ENCODE assay signal across 9 mouse cellular contexts in genomic region chr4:62286992-62287900, GRCm38 (mm10). TPM values are rescaled to one million over a fixed set of nuclear protein-coding genes. Genes with fewer than 3 reads are reported as not detected.
DNase-seq lines count a peak whose midpoint lies in the region; ATAC-seq and TF ChIP-seq lines count a peak whose summit lies in the region.
"Had no signal": no experiment of that assay in that cellular context is flagged by ENCODE, and none has a peak within 500 bp of the region (broad histone marks: within the 10 kb centered on the region; RNA-seq: fewer than 3 reads in every experiment).

No protein-coding gene starts in this region.

- no peaks in the 10 kb centered on the region for H3K9me3 ChIP-seq in MEL (replicated peaks; ENCODE audit: insufficient read depth, low read length)
- H3K9me3 ChIP-seq in forebrain, postnatal 0 days (ENCODE audit: low read length) = no peaks in the 10 kb centered on the region
- H3K9me3 ChIP-seq in intestine, postnatal 0 days (ENCODE audit: control insufficient read depth) = no peaks in the 10 kb centered on the region
- no peaks in the 10 kb centered on the region for H3K9me3 ChIP-seq in lung, embryonic 15.5 days
- H3K9me3 ChIP-seq: G1E had no signal

- ATAC-seq in forebrain, postnatal 0 days = no peak; the same call in 1 of the 2 replicates
- ATAC-seq in intestine, postnatal 0 days = no peak
- no peak for ATAC-seq in lung, embryonic 15.5 days (ENCODE audit: borderline replicate concordance, extremely low read depth, low FRiP score, low TSS enrichment)

- H3K4me3 ChIP-seq in cerebellum, adult 2 months (replicated peaks; ENCODE audit: insufficient read depth, low read depth, low read length) = peak overlapping the region; percentile 89
- no peak overlapping the region for H3K4me3 ChIP-seq in MEL (ENCODE audit: control insufficient read depth in 1 of 2, insufficient read depth in 1 of 2, low read depth in 2 of 2, low read length in 2 of 2)
- peak overlapping the region; percentile 93 for H3K4me3 ChIP-seq in forebrain, postnatal 0 days (ENCODE audit: low read depth, low read length)
- H3K4me3 ChIP-seq in intestine, postnatal 0 days (ENCODE audit: low read depth, low read length) = peak overlapping the region; percentile 79
- peak overlapping the region; percentile 83 for H3K4me3 ChIP-seq in lung, embryonic 15.5 days
- peak overlapping the region; percentile 25; the same call in 1 of the 2 replicates for H3K4me3 ChIP-seq in olfactory bulb, adult 2 months (ENCODE audit: insufficient read depth, low read depth, low read length)

- no peaks in the 10 kb centered on the region for H3K27me3 ChIP-seq in cerebellum, adult 2 months (ENCODE audit: control insufficient read depth, insufficient read depth, low read length)
- H3K27me3 ChIP-seq in MEL (ENCODE audit: control insufficient read depth in 1 of 2, insufficient read depth in 2 of 2, low read length in 2 of 2) = no peaks in the 10 kb centered on the region; a peak in 1 of 4 replicates
- H3K27me3 ChIP-seq in forebrain, postnatal 0 days (ENCODE audit: insufficient read depth, low read length) = no peaks in the 10 kb centered on the region
- no peaks in the 10 kb centered on the region for H3K27me3 ChIP-seq in intestine, postnatal 0 days (replicated peaks; ENCODE audit: control insufficient read depth, insufficient read depth, low read length)
- no peaks in the 10 kb centered on the region for H3K27me3 ChIP-seq in lung, embryonic 15.5 days

- no peak overlapping the region for H3K9ac ChIP-seq in MEL (ENCODE audit: control insufficient read depth, low read depth, low read length, poor library complexity, severe bottlenecking)
- peak overlapping the region; percentile 70 for H3K9ac ChIP-seq in forebrain, postnatal 0 days
- H3K9ac ChIP-seq in intestine, postnatal 0 days (ENCODE audit: low read depth, low read length) = peak overlapping the region; percentile 65
- peak overlapping the region; percentile 63 for H3K9ac ChIP-seq in lung, embryonic 15.5 days

- H3K27ac ChIP-seq in cerebellum, adult 2 months (ENCODE audit: insufficient read depth, low read length) = no peak overlapping the region
- no peak overlapping the region for H3K27ac ChIP-seq in MEL (ENCODE audit: control insufficient read depth, low read depth, low read length)
- no peak overlapping the region for H3K27ac ChIP-seq in forebrain, postnatal 0 days (ENCODE audit: low read depth, low read length)
- H3K27ac ChIP-seq in intestine, postnatal 0 days (ENCODE audit: low read depth, low read length) = peak overlapping the region; percentile 86
- H3K27ac ChIP-seq in lung, embryonic 15.5 days = peak overlapping the region; percentile 70
- H3K27ac ChIP-seq in olfactory bulb, adult 2 months (ENCODE audit: insufficient read depth, low read depth, low read length) = no peak overlapping the region

- 7% methylated on average over 12 of the region's 12 CpGs for WGBS in cerebellum, adult 2 months
- 15% methylated on average over 12 of the region's 12 CpGs for WGBS in forebrain, postnatal 0 days
- 12% methylated on average over 12 of the region's 12 CpGs for WGBS in intestine, postnatal 0 days
- WGBS in lung, embryonic 15.5 days = 7% methylated on average over 12 of the region's 12 CpGs
- WGBS in olfactory bulb, adult 2 months = 9% methylated on average over 12 of the region's 12 CpGs

- no peak for TF ChIP-seq RAD21 in MEL (IDR thresholded peaks at IDR 0.05; ENCODE audit: low read depth, low read length)

- TF ChIP-seq CTCF in cerebellum, adult 2 months (IDR thresholded peaks at IDR 0.05; ENCODE audit: borderline replicate concordance, insufficient read depth, low read depth, low read length) = no peak
- no peak for TF ChIP-seq CTCF in MEL (IDR thresholded peaks at IDR 0.05 in 2 of 3, conservative IDR thresholded peaks at IDR 0.05 in 1 of 3; ENCODE audit: control insufficient read depth in 1 of 3, insufficient read depth in 1 of 3, low read depth in 2 of 3, low read length in 3 of 3, poor library complexity in 1 of 3, severe bottlenecking in 1 of 3)
- no peak for TF ChIP-seq CTCF in forebrain, postnatal 0 days (IDR thresholded peaks at IDR 0.05; ENCODE audit: low read depth)
- no peak for TF ChIP-seq CTCF in intestine, postnatal 0 days (IDR thresholded peaks at IDR 0.05; ENCODE audit: low read depth)
- TF ChIP-seq CTCF in olfactory bulb, adult 2 months (IDR thresholded peaks at IDR 0.05; ENCODE audit: insufficient read depth, low read depth, low read length) = no peak

- no peak; a peak in 1 of 4 replicates for TF ChIP-seq EP300 in MEL (IDR thresholded peaks at IDR 0.05; ENCODE audit: low read depth in 1 of 2, low read length in 2 of 2)

- no peaks in the 10 kb centered on the region for H3K36me3 ChIP-seq in MEL (ENCODE audit: control insufficient read depth in 1 of 2, insufficient read depth in 2 of 2, low read length in 2 of 2)
- peaks cover 2% of the 10 kb centered on the region; the same call in 1 of the 2 replicates for H3K36me3 ChIP-seq in forebrain, postnatal 0 days (ENCODE audit: insufficient read depth)
- no peaks in the 10 kb centered on the region for H3K36me3 ChIP-seq in intestine, postnatal 0 days (ENCODE audit: control insufficient read depth, insufficient read depth)
- no peaks in the 10 kb centered on the region for H3K36me3 ChIP-seq in lung, embryonic 15.5 days
- H3K36me3 ChIP-seq: G1E had no signal

- H3K4me2 ChIP-seq in forebrain, postnatal 0 days (ENCODE audit: low read depth) = peak overlapping the region; percentile 81
- H3K4me2 ChIP-seq in intestine, postnatal 0 days (replicated peaks; ENCODE audit: low read depth) = peak overlapping the region; percentile 93
- peak overlapping the region; percentile 80 for H3K4me2 ChIP-seq in lung, embryonic 15.5 days

- no peak for TF ChIP-seq POLR2A in cerebellum, adult 2 months (IDR thresholded peaks at IDR 0.05; ENCODE audit: borderline replicate concordance, insufficient read depth, low read length)
- TF ChIP-seq POLR2A in MEL (IDR thresholded peaks at IDR 0.05; ENCODE audit: control insufficient read depth in 1 of 2, insufficient read depth in 1 of 2, low read depth in 1 of 2, low read length in 2 of 2, poor library complexity in 1 of 2) = no peak
- no peak for TF ChIP-seq POLR2A in olfactory bulb, adult 2 months (IDR thresholded peaks at IDR 0.05; ENCODE audit: insufficient read depth, low read depth, low read length)

- no peaks in the 10 kb centered on the region for H3K79me2 ChIP-seq in MEL (ENCODE audit: control insufficient read depth, insufficient read depth, low read length, poor library complexity)

- peak in 1 of 2 experiments; percentile 31 for DNase-seq in cerebellum, adult 2 months
- no peak for DNase-seq in cerebellum, adult 9-10 months
- DNase-seq in MEL (ENCODE audit: low read depth, low spot score) = no peak
- peak; percentile 24 for DNase-seq in forebrain, postnatal 0 days
- DNase-seq in right cerebral cortex, postnatal 14 days = no peak

- peaks cover 6% of the 10 kb centered on the region; the same call in 1 of the 2 replicates for H3K4me1 ChIP-seq in cerebellum, adult 2 months (ENCODE audit: control insufficient read depth, insufficient read depth, low read length)
- no peaks in the 10 kb centered on the region for H3K4me1 ChIP-seq in MEL (ENCODE audit: control insufficient read depth in 1 of 2, insufficient read depth in 2 of 2, low read length in 2 of 2)
- H3K4me1 ChIP-seq in forebrain, postnatal 0 days (ENCODE audit: insufficient read depth) = peaks cover 10% of the 10 kb centered on the region; the same call in 1 of the 2 replicates
- no peaks in the 10 kb centered on the region for H3K4me1 ChIP-seq in intestine, postnatal 0 days (replicated peaks; ENCODE audit: control insufficient read depth, insufficient read depth, low read length)
- peaks cover 16% of the 10 kb centered on the region for H3K4me1 ChIP-seq in lung, embryonic 15.5 days
- H3K4me1 ChIP-seq in olfactory bulb, adult 2 months (ENCODE audit: control insufficient read depth, insufficient read depth, low read length) = peaks cover 7% of the 10 kb centered on the region

TF ChIP-seq in MEL, 35 proteins besides CTCF, POLR2A, EP300 and RAD21:
- TF ChIP-seq RCOR1 (IDR thresholded peaks at IDR 0.05; ENCODE audit: low read depth, low read length) = peak; percentile 71; the same call in 1 of the 2 replicates
- no peak for TF ChIP-seq TCF12 (IDR thresholded peaks at IDR 0.05; ENCODE audit: low read depth, low read length)

RNA-seq across cellular contexts. Expression of gene Slc31a2, which starts 24.9 kb away (rescaled TPM):
- 16.9 and 18.2 TPM in 2 replicates for polyA plus RNA-seq in cerebellum, adult 2 months (2012; rRNA removed)
- total RNA-seq in MEL (2012; rRNA removed) = 0.08 TPM in 1 of 2 replicates, not detected in the other
- under 1 TPM in 1 of 2 experiments, not detected in 1; 0.25 TPM for polyA plus RNA-seq in MEL (2012; ENCODE audit: insufficient read depth in 1 of 2, insufficient read length in 2 of 2, low read depth in 1 of 2, low replicate concordance in 2 of 2, missing spikeins in 1 of 2)
- 11.3 and 15.8 TPM in 2 replicates for total RNA-seq in forebrain, postnatal 0 days (2014; rRNA removed)
- polyA plus RNA-seq in forebrain, postnatal 0 days (2015; fragmentation: Nextera tagmentation; extraction: Ambion mirVana) = 5.3 and 10.9 TPM in 2 replicates
- 16.1 and 17.8 TPM in 2 replicates for polyA plus RNA-seq in intestine, postnatal 0 days (2015; fragmentation: Nextera tagmentation; extraction: Ambion mirVana)
- polyA plus RNA-seq in lung, embryonic 15.5 days (2015; fragmentation: Nextera tagmentation; extraction: Ambion mirVana) = 18.1 and 22.4 TPM in 2 replicates
- polyA plus RNA-seq in olfactory bulb, adult 2 months (2012; ENCODE audit: insufficient read depth, insufficient read length, low replicate concordance, missing spikeins) = not detected in 2 replicates

RNA-seq across cellular contexts. Expression of gene Zfp37, which starts 56.4 kb away (rescaled TPM):
- 9.6 and 10.1 TPM in 2 replicates for polyA plus RNA-seq in cerebellum, adult 2 months (2012; rRNA removed)
- not detected in 2 replicates for total RNA-seq in MEL (2012; rRNA removed)
- not detected for polyA plus RNA-seq in MEL (2012; ENCODE audit: insufficient read depth in 1 of 2, insufficient read length in 2 of 2, low read depth in 1 of 2, low replicate concordance in 2 of 2, missing spikeins in 1 of 2)
- 24.2 and 30.1 TPM in 2 replicates for total RNA-seq in forebrain, postnatal 0 days (2014; rRNA removed)
- polyA plus RNA-seq in forebrain, postnatal 0 days (2015; fragmentation: Nextera tagmentation; extraction: Ambion mirVana) = 11.2 and 14.6 TPM in 2 replicates
- 2.4 and 3.1 TPM in 2 replicates for polyA plus RNA-seq in intestine, postnatal 0 days (2015; fragmentation: Nextera tagmentation; extraction: Ambion mirVana)
- polyA plus RNA-seq in lung, embryonic 15.5 days (2015; fragmentation: Nextera tagmentation; extraction: Ambion mirVana) = 8.7 and 9.3 TPM in 2 replicates
- polyA plus RNA-seq in olfactory bulb, adult 2 months (2012; ENCODE audit: insufficient read depth, insufficient read length, low replicate concordance, missing spikeins) = not detected in 2 replicates
- polyA plus RNA-seq: G1E had no signal

Comparison
In these comparisons a context has a peak if more than half of its experiments do, and no peak if none do; other contexts are left out.
1. H3K27ac ChIP-seq: peak in intestine, postnatal 0 days (single experiment) and lung, embryonic 15.5 days (single experiment); none in cerebellum, adult 2 months (single experiment), MEL (single experiment), forebrain, postnatal 0 days (single experiment) and olfactory bulb, adult 2 months (single experiment).
2. H3K4me3 ChIP-seq: peak in cerebellum, adult 2 months (single experiment), forebrain, postnatal 0 days (single experiment), intestine, postnatal 0 days (single experiment), lung, embryonic 15.5 days (single experiment) and olfactory bulb, adult 2 months (single experiment); none in MEL (0 of 2).
3. Peak in every context shown above with its lines, with median percentiles within 50 percentile points of each other: H3K4me2 ChIP-seq.